27 mouse cellular contexts compared by ENCODE assay signal in genomic region chr10:70733478-70733877, GRCm38 (mm10).
DNase-seq lines count a peak whose midpoint lies in the region; ATAC-seq and TF ChIP-seq lines count a peak whose summit lies in the region.
"Had no signal": no experiment of that assay in that cellular context is flagged by ENCODE, and none has a peak within 500 bp of the region (broad histone marks: within the 10 kb centered on the region; RNA-seq: fewer than 3 reads in every experiment).

No protein-coding gene starts in this region.

- no peaks in the 10 kb centered on the region for H3K27me3 ChIP-seq in midbrain, postnatal 0 days (ENCODE audit: insufficient read depth, low read length)
- H3K27me3 ChIP-seq in midbrain, embryonic 16.5 days (ENCODE audit: control insufficient read depth, insufficient read depth, low read depth, low read length) = no peaks in the 10 kb centered on the region
- H3K27me3 ChIP-seq: intestine, embryonic 15.5 days; liver, embryonic 15.5 days; lung, embryonic 15.5 days; megakaryocyte, embryonic 14.5 days; midbrain, embryonic 13.5 days; neural tube, embryonic 13.5 days; stomach, embryonic 15.5 days had no signal

- WGBS in midbrain, postnatal 0 days = 46% methylated on average over 7 of the region's 7 CpGs
- WGBS in midbrain, embryonic 16.5 days = 55% methylated on average over 7 of the region's 7 CpGs

- no peak overlapping the region for H3K4me2 ChIP-seq in midbrain, postnatal 0 days (ENCODE audit: low read depth, low read length, poor library complexity, severe bottlenecking)
- H3K4me2 ChIP-seq in midbrain, embryonic 16.5 days (ENCODE audit: low read length) = no peak overlapping the region
- H3K4me2 ChIP-seq: intestine, embryonic 15.5 days; liver, embryonic 15.5 days; lung, embryonic 15.5 days; midbrain, embryonic 13.5 days; neural tube, embryonic 13.5 days; stomach, embryonic 15.5 days had no signal

- H3K4me1 ChIP-seq in midbrain, postnatal 0 days (ENCODE audit: insufficient read depth, low read length) = no peaks in the 10 kb centered on the region
- peaks cover 8% of the 10 kb centered on the region for H3K4me1 ChIP-seq in midbrain, embryonic 16.5 days (ENCODE audit: control insufficient read depth, insufficient read depth, low read length)
- H3K4me1 ChIP-seq: intestine, embryonic 15.5 days; limb, embryonic 10.5 days; liver, embryonic 15.5 days; lung, embryonic 15.5 days; megakaryocyte, embryonic 14.5 days; midbrain, embryonic 13.5 days; neural tube, embryonic 13.5 days; stomach, embryonic 15.5 days had no signal

- no peak for DNase-seq in frontal cortex, postnatal 10 days (ENCODE audit: low spot score in 2 of 2)
- no peak for DNase-seq in midbrain, postnatal 0 days (ENCODE audit: low spot score)
- peak; percentile 74 for DNase-seq in layer of hippocampus, adult 9-11 months
- DNase-seq in gastrocnemius, postnatal 25 days = no peak
- DNase-seq in urinary bladder, postnatal 25 days (ENCODE audit: low spot score) = no peak
- DNase-seq: adrenal gland, postnatal 10 days; cerebellum, adult 11 months; cerebellum, postnatal 10 days; gastrocnemius, postnatal 36 days; kidney, adult 8-10 months; kidney, postnatal 10 days; liver; lung, postnatal 36 days; thymus, adult 18-20 months; thymus, postnatal 36 days had no signal

- H3K27ac ChIP-seq in midbrain, postnatal 0 days (ENCODE audit: low read depth, low read length) = 0 out of 2 replicates have a peak overlapping the region, but pooled peaks have one; percentile 47
- H3K27ac ChIP-seq in midbrain, embryonic 16.5 days (ENCODE audit: low read length) = no peak overlapping the region
- H3K27ac ChIP-seq: intestine, embryonic 15.5 days; limb, embryonic 10.5 days; liver, embryonic 15.5 days; lung, embryonic 15.5 days; midbrain, embryonic 13.5 days; neural tube, embryonic 13.5 days; stomach, embryonic 15.5 days had no signal

- no peak overlapping the region for H3K4me3 ChIP-seq in midbrain, postnatal 0 days (ENCODE audit: low read depth, low read length)
- H3K4me3 ChIP-seq in midbrain, embryonic 16.5 days (ENCODE audit: low read depth, low read length) = no peak overlapping the region
- H3K4me3 ChIP-seq: intestine, embryonic 15.5 days; limb, embryonic 10.5 days; liver, embryonic 15.5 days; lung, embryonic 15.5 days; megakaryocyte, embryonic 14.5 days; midbrain, embryonic 13.5 days; myocyte; neural tube, embryonic 13.5 days; stomach, embryonic 15.5 days had no signal

- no peak overlapping the region for H3K9ac ChIP-seq in midbrain, postnatal 0 days (replicated peaks; ENCODE audit: low read length, poor library complexity, severe bottlenecking)
- H3K9ac ChIP-seq in midbrain, embryonic 16.5 days (ENCODE audit: low read depth, low read length) = no peak overlapping the region
- H3K9ac ChIP-seq: intestine, embryonic 15.5 days; liver, embryonic 15.5 days; lung, embryonic 15.5 days; midbrain, embryonic 13.5 days; neural tube, embryonic 13.5 days; stomach, embryonic 15.5 days had no signal

- ATAC-seq in frontal cortex, adult (ENCODE audit: low TSS enrichment) = peak; percentile 95
- ATAC-seq in midbrain, postnatal 0 days (ENCODE audit: low FRiP score) = no peak
- ATAC-seq in midbrain, embryonic 16.5 days = no peak
- ATAC-seq: hindbrain, embryonic 16.5 days; intestine, embryonic 15.5 days; midbrain, embryonic 13.5 days had no signal

- no peak for TF ChIP-seq CTCF in midbrain, postnatal 0 days (IDR thresholded peaks at IDR 0.05)

- H3K36me3 ChIP-seq in midbrain, postnatal 0 days (ENCODE audit: insufficient read depth, low read length) = no peaks in the 10 kb centered on the region
- H3K36me3 ChIP-seq in midbrain, embryonic 16.5 days (ENCODE audit: control insufficient read depth, insufficient read depth, low read length) = no peaks in the 10 kb centered on the region
- H3K36me3 ChIP-seq: intestine, embryonic 15.5 days; limb, embryonic 10.5 days; liver, embryonic 15.5 days; lung, embryonic 15.5 days; midbrain, embryonic 13.5 days; neural tube, embryonic 13.5 days; stomach, embryonic 15.5 days had no signal

- no peaks in the 10 kb centered on the region for H3K9me3 ChIP-seq in midbrain, postnatal 0 days (ENCODE audit: low read length)
- no peaks in the 10 kb centered on the region for H3K9me3 ChIP-seq in midbrain, embryonic 16.5 days (replicated peaks; ENCODE audit: control insufficient read depth, low read length, poor library complexity, severe bottlenecking)
- H3K9me3 ChIP-seq: intestine, embryonic 15.5 days; limb, embryonic 10.5 days; liver, embryonic 15.5 days; lung, embryonic 15.5 days; midbrain, embryonic 13.5 days; neural tube, embryonic 13.5 days; stomach, embryonic 15.5 days had no signal
